Mouse (Mus musculus): ENCODE measurements around the gene Syne4.
A peak's percentile ranks its signal among the peaks of the same experiment; 100 is the strongest.

Syne4 gene

DNA sequence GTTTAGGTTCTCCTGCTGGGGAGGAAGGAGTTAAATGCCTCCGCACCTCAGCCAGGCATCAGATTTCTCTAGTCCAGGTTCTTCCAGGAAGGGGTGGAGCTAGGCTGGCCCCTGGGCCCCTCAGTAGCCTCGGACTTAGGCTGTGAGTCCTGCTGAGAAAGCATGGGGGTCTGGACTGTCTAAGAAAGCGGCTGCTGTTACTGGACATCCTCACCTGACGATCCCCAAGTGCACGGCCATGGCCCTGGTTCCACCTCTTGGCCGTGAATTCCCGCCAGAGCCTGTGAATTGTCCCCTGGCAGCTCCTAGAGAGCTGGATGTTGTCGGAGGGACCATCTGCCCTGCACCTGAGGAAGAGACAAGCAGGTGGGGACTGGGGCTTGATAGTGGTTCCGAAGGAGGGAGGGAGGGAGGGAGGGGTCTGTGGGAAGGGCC lies at the start of gene Syne4:
TSS of gene Syne4 (plus strand) at position 87 of the 435 bp plus-strand sequence.
- no peak for DNase-seq (ENCODE audit: low read depth in 1 of 2, low spot score in 2 of 2)

DNA sequence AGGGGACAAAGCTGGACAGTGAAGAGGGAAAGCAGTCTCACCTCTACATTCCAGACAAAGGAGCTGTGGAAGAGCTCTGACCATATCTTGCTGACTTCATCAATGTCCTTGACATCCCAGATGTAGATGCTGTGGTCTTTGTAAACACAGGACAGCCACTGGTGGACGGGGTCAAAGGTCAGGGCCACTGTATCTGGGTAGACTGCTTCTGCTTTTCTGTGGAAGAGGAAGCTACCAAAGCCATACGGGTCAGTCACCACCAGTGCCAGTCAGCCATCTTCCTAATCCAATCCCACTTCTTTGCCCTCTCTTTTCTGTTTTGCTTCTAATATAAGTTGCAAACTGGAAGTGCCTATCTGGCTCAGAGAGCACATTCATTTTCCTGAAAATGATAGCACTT lies 49.6 kb upstream of the Syne4 start:
- peak; percentile 20 to 35 for DNase-seq (ENCODE audit: low read depth in 1 of 2, low spot score in 2 of 2)

DNA sequence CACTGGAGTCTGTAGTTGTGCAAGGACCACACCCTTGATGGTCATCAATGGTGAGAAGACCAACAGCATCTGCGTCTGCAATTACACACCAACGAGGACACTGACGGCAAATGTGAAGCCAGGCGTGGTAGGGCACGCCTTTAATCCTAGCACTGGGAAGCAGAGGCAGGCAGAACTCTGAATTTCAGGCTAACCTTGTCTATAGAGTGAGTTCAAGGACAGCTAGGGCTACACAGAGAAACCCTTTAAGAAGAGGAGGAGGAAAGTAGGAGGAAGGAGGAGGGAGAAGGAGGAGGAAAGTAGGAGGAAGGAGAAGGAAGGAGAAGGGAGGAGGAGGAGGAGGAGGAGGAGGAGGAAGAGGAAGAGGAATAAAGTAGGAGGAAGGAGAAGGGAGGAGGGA lies 49.1 kb upstream of the Syne4 start:
- DNase-seq (ENCODE audit: low read depth in 1 of 2, low spot score in 2 of 2) = no peak

DNA sequence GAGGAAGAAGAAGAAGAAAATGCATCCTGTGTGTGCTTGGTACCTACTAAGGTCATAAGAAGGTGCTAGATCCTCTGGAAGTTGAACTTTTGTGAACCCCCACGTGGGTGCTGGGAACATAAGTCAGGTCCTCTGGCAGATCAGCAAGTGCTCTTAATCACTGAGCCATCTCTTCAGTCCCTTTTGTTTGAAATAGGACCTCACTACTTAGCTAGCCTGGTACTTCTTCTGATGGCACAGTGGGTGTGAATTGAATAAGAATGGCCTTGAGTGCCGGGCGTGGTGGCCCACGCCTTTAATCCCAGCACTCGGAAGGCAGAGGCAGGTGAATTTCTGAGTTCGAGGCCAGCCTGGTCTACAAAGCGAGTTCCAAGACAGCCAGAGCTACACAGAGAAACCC lies 48.7 kb upstream of the Syne4 start:
- no peak for DNase-seq (ENCODE audit: low read depth in 1 of 2, low spot score in 2 of 2)

DNA sequence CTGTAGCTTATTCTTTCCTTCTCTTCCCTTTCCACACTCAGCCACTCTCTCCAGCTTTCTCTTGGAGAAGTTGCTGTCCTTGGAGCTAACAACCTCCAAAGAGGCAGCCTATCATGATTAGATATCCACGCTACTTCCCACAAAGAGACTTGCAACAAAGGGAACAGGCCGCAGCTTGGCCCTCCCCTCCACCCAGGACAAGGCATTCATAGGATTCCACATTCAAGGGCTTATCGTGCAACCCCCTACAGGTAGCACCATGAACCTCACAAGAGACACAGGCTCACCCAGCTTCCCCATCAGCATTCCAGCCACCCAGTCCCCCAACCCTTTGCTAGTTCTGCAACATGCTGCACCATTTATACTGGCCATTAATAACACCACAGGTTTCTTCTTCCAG lies 47.8 kb upstream of the Syne4 start:
- no peak for DNase-seq (ENCODE audit: low read depth in 1 of 2, low spot score in 2 of 2)

GRCm38 (mm10) chr7:30269641-30270040 lies 45.0 kb upstream of the Syne4 start:
- DNase-seq (ENCODE audit: low read depth in 1 of 2, low spot score in 2 of 2) = no peak

- DNase-seq (ENCODE audit: low read depth in 1 of 2, low spot score in 2 of 2) = no peak
Observed at GRCm38 (mm10) chr7:30274383-30274782, 40.2 kb upstream of the Syne4 start.

GRCm38 (mm10) chr7:30278911-30279310 lies 35.7 kb upstream of the Syne4 start:
- DNase-seq (ENCODE audit: low read depth in 1 of 2, low spot score in 2 of 2) = no peak

- no peak for DNase-seq (ENCODE audit: low read depth in 1 of 2, low spot score in 2 of 2)
Observed at GRCm38 (mm10) chr7:30279536-30279935, 35.1 kb upstream of the Syne4 start.

DNA sequence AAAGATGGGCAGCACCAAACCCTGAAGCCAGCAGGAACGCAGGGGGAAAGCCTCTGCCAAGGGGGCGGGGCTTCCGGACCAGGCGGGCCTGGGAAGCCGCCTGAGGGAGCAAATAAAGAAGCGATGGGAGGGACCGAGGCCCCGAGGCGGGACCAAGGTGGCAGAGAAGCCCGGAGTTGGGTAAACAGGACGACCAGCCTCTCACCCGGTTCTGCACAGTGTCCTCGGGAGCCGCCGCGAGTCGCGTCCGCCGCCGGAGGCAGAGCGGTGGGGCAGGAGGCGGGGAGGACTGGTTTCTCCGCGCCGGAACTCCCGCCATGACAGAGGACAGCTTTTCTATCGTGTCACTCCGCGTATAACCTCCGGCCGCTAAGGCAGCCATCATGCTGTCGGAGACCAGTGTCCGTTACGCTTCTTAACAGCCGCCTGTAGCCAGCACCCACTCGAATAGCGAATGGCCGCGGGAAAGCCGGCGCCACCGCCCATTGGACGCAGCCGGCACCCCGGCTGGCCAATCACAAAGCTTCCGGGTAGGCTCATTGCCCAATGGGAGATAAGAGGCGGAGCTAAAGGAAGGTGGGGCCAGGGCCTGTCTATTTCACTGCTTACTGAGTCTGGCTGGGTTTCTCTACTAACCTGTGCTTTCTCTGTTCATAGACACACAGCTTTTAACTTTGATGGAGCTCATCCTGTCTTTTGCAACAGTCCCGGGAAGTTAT lies 34.5 kb upstream of the Syne4 start, which contains the start of the genes Thap8 and Wdr62:
TSS of gene Thap8 (plus strand) at position 144 of the 719 bp plus-strand sequence.
TSS of gene Wdr62 (minus strand) at position 469 of the 719 bp plus-strand sequence.
- DNase-seq (ENCODE audit: low read depth in 1 of 2, low spot score in 2 of 2) = peak; percentile 82 to 83

DNA sequence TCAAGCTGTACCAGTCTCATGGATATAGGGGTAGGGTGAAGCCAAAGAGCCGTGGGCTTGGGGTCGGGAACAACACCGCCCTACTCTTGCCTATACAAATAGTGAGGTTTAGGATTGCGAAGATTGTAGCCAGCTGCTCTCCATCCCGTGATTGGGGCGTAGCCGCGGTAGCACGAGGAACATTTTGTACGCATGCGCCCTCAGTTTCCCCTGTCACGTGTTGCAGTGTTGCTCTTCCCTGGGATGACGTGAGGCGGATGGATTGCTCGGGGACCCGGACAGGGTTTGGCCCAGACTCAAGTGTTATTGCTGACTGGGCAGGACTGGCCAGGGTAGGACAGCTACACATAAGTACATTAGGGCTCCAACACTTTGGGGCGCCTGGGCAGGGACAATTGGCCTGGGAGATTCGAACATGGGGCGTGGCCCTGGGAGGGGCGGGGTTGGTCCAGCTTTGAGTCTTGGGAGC lies 33.9 kb upstream of the Syne4 start:
- peak; percentile 69 to 83 for DNase-seq (ENCODE audit: low read depth in 1 of 2, low spot score in 2 of 2)

GRCm38 (mm10) chr7:30281522-30281921 lies 33.1 kb upstream of the Syne4 start:
- no peak for DNase-seq (ENCODE audit: low read depth in 1 of 2, low spot score in 2 of 2)

DNA sequence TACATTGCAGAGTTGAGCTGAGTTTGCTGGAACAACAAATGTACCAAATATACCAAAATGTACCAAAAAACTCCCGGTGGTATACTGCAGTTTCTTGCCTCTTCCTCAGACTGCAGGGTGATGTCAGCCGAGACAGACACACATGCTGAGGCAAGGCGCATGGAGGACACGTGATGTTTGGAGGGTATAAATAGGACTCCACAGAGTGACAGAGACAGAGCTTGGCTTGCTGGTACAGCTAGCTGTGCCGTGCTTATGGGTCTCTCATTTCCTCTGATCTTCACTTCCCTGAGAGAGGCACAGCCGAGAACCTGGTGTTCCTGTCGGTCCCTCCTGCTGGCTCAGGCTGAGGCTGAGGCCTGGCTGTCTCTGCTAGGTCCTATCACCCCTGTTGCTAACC lies 31.9 kb upstream of the Syne4 start:
- DNase-seq (ENCODE audit: low read depth in 1 of 2, low spot score in 2 of 2) = no peak

- no peak for DNase-seq (ENCODE audit: low read depth in 1 of 2, low spot score in 2 of 2)
Observed at GRCm38 (mm10) chr7:30286701-30287410, 27.8 kb upstream of the Syne4 start.

GRCm38 (mm10) chr7:30288046-30288445 lies 26.6 kb upstream of the Syne4 start:
- no peak for DNase-seq (ENCODE audit: low read depth in 1 of 2, low spot score in 2 of 2)

DNA sequence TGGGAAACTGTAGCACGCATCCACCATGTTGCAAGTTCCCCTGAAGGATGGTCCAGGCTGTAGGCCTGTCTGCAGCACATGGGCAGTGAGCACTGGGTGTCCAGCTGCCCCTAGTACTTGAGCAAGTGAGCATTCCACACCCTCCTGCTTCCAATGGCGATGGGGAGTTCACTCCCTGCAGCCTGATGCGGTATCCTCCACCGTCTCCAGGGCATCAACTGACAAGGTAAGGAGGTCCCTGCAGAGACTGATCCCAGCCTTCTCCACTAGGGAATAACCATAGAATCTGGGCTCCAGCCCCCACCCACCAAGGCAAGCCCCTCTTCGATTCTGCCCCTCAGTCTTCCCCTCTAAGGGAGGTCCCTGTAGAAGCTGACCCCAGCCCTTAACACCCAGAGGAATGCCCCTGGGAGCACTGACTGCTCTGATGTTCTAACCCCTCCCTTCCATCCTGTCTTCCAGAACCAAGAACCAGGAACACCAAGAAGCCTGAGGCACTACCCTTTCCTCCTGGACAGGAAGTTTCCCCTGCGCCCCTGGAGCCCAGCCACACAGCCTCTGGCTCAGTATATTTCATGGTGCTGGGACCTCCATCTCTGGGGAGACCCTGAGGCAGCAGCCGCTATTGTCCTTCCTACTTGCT lies 25.4 kb upstream of the Syne4 start:
- DNase-seq (ENCODE audit: low read depth in 1 of 2, low spot score in 2 of 2) = no peak

- no peak for DNase-seq (ENCODE audit: low read depth in 1 of 2, low spot score in 2 of 2)
Observed at GRCm38 (mm10) chr7:30289714-30290399, 24.8 kb upstream of the Syne4 start.

- no peak for DNase-seq (ENCODE audit: low read depth in 1 of 2, low spot score in 2 of 2)
Observed at GRCm38 (mm10) chr7:30291215-30292131, 23.1 kb upstream of the Syne4 start, which contains the start of gene Clip3. Gene Clip3, plus strand, starts transcription at chr7:30291728.

DNA sequence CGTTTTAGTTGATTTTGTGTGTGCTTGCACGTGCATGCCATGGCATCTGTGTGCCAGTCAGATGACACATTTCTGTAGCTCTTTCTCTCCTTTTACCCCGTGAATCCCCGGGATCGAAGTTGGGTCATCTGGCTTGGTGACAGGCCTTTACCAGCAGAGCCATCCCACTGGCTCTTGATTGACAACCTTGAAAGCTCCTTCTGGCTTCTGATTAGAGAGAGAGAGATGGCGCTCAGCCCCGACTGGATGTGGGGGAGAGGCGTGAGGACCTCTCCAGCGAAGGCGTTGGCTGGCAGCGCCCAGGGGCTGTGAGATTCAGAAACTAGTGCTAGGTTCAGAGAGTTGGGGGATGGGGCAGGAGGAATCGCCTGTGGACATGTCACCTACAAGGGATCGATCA lies 20.8 kb upstream of the Syne4 start:
- no peak for DNase-seq (ENCODE audit: low read depth in 1 of 2, low spot score in 2 of 2)

GRCm38 (mm10) chr7:30294296-30294695 lies 20.3 kb upstream of the Syne4 start:
- no peak for DNase-seq (ENCODE audit: low read depth in 1 of 2, low spot score in 2 of 2)
